Mouse (Mus musculus) adrenal gland, postnatal 4 days (tissue): ENCODE results near the gene Arap1. TPM values are rescaled to one million over a fixed set of nuclear protein-coding genes. Genes with fewer than 3 reads are reported as not detected.

Experiments used
- total RNA-seq, 2 experiments: library from RNA; stranded (reverse); gene quantifications; 2 replicates each; pipeline ENCODE4 v1.2.3; 2021

Arap1 gene
- total RNA-seq, 2 experiments from 2014 or later: 76.3 to 102 TPM

Other genes starting within 250 kb of the Arap1 start
- 10 to 100 TPM; 20.6 to 21.7 TPM for gene Atg16l2, start 45.8 kb upstream of the Arap1 start, total RNA-seq
- gene Stard10, start 31.0 kb upstream of the Arap1 start, total RNA-seq: 10 to 100 TPM; 40.3 to 52.3 TPM
- gene Gm45837, start 62.8 kb downstream of the Arap1 start, total RNA-seq: 10 to 100 TPM in 1 of 2 experiments, 1 to 10 TPM in 1; 7.2 to 21.2 TPM
- 100 to 1,000 TPM; 105 to 129 TPM for gene Pde2a, start 73.6 kb downstream of the Arap1 start, total RNA-seq
- under 1 TPM in 1 of 2 experiments, not detected in 1; 0.11 TPM for gene Art2b, start 237.5 kb downstream of the Arap1 start, total RNA-seq